17 mouse cellular contexts compared by ENCODE assay signal in the genomic region with DNA sequence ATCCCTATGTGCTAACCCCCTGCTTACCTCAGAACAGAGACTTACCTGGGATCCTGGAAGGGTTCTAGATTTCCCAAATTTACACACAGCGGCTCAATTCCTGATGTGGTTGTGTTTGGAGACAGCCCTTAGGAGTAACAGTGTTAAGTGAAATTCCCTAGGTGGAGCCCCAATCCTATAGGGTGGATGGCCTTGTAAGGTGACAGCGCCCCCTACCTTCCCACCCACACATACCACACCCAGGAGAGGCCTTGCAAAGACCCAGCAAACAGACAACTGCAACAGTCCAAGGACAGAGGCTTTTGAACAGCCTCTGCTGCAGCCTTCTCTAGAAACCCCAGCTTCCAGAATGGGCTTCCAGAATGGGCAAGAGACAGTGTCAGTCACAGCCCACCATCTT.
DNase-seq lines count a peak whose midpoint lies in the region; ATAC-seq and TF ChIP-seq lines count a peak whose summit lies in the region.
"Had no signal": no experiment of that assay in that cellular context is flagged by ENCODE, and none has a peak within 500 bp of the region (broad histone marks: within the 10 kb centered on the region; RNA-seq: fewer than 3 reads in every experiment).

No protein-coding gene starts in this region.

- H3K36me3 ChIP-seq in heart, postnatal 0 days (replicated peaks; ENCODE audit: control insufficient read depth, insufficient read depth, low read length), result no peaks in the 10 kb centered on the region
- no peaks in the 10 kb centered on the region for H3K36me3 ChIP-seq in lung, embryonic 14.5 days (ENCODE audit: insufficient read depth)
- no peaks in the 10 kb centered on the region for H3K36me3 ChIP-seq in E14TG2a.4 (ENCODE audit: insufficient read depth, low read length)
- H3K36me3 ChIP-seq: embryonic facial prominence, embryonic 15.5 days; hindbrain, embryonic 10.5 days; limb, embryonic 13.5 days; midbrain, embryonic 13.5 days had no signal

- WGBS in heart, postnatal 0 days, result 63% methylated on average over 2 of the region's 2 CpGs
- 60% methylated on average over 2 of the region's 2 CpGs for WGBS in lung, embryonic 14.5 days

- no peaks in the 10 kb centered on the region for H3K9me3 ChIP-seq in heart, postnatal 0 days (replicated peaks; ENCODE audit: control insufficient read depth, low read length)
- H3K9me3 ChIP-seq in lung, embryonic 14.5 days (ENCODE audit: low read depth, low read length), result no peaks in the 10 kb centered on the region
- H3K9me3 ChIP-seq in E14TG2a.4 (ENCODE audit: low read length), result no peaks in the 10 kb centered on the region
- H3K9me3 ChIP-seq: embryonic facial prominence, embryonic 15.5 days; hindbrain, embryonic 10.5 days; limb, embryonic 13.5 days; midbrain, embryonic 13.5 days had no signal

- no peak overlapping the region for H3K9ac ChIP-seq in heart, postnatal 0 days (replicated peaks; ENCODE audit: low read depth, low read length)
- H3K9ac ChIP-seq in lung, embryonic 14.5 days, result no peak overlapping the region
- H3K9ac ChIP-seq: embryonic facial prominence, embryonic 15.5 days; limb, embryonic 13.5 days; midbrain, embryonic 13.5 days had no signal

- DNase-seq in heart, postnatal 0 days (ENCODE audit: low spot score), result no peak
- DNase-seq in heart, postnatal 4 days, result no peak
- DNase-seq in lung, embryonic 14.5 days, result no peak
- DNase-seq in lung, postnatal 36 days, result no peak
- DNase-seq in adrenal gland, postnatal 25 days, result no peak
- DNase-seq: adrenal gland, adult 8-10 months; gastrocnemius, postnatal 14 days; kidney, adult 11 months had no signal

- H3K4me3 ChIP-seq in heart, postnatal 0 days (ENCODE audit: low read depth, low read length), result no peak overlapping the region
- H3K4me3 ChIP-seq in lung, embryonic 14.5 days (ENCODE audit: low read depth, low read length), result no peak overlapping the region
- H3K4me3 ChIP-seq in E14TG2a.4 (replicated peaks; ENCODE audit: low read length), result no peak overlapping the region
- H3K4me3 ChIP-seq: embryonic facial prominence, embryonic 15.5 days; hindbrain, embryonic 10.5 days; left cerebral cortex, adult 2 months; limb, embryonic 13.5 days; midbrain, embryonic 13.5 days had no signal

- TF ChIP-seq EP300 in heart, postnatal 0 days (IDR thresholded peaks at IDR 0.05; ENCODE audit: low read depth), result no peak

- TF ChIP-seq CTCF in heart, postnatal 0 days (IDR thresholded peaks at IDR 0.05; ENCODE audit: low read depth), result peak; percentile 16; the same call in 1 of the 2 replicates
- TF ChIP-seq CTCF in lung, embryonic 14.5 days (IDR thresholded peaks at IDR 0.05; ENCODE audit: low read depth), result peak; percentile 29; the same call in 1 of the 2 replicates
- TF ChIP-seq CTCF in E14TG2a.4 (conservative IDR thresholded peaks at IDR 0.05; ENCODE audit: low read length), result peak; percentile 13; the same call in 1 of the 2 replicates

- no peaks in the 10 kb centered on the region for H3K4me1 ChIP-seq in heart, postnatal 0 days (ENCODE audit: control insufficient read depth, insufficient read depth)
- H3K4me1 ChIP-seq in lung, embryonic 14.5 days (ENCODE audit: insufficient read depth), result no peaks in the 10 kb centered on the region
- H3K4me1 ChIP-seq in E14TG2a.4 (replicated peaks; ENCODE audit: low read depth, low read length), result 0 out of 2 replicates have a peak, but pooled peaks cover 3% of the 10 kb centered on the region
- H3K4me1 ChIP-seq: embryonic facial prominence, embryonic 15.5 days had no signal

- ATAC-seq in heart, postnatal 0 days (ENCODE audit: insufficient read depth, low read depth), result no peak
- no peak for ATAC-seq in lung, embryonic 14.5 days (ENCODE audit: insufficient read depth)
- ATAC-seq in granulocyte monocyte progenitor cell, adult 5-6 weeks (replicated peaks; ENCODE audit: poor library complexity, severe bottlenecking), result 0 out of 2 replicates have a peak, but pooled peaks have one; percentile 25
- ATAC-seq: forebrain, embryonic 14.5 days; midbrain, embryonic 13.5 days had no signal

- no peaks in the 10 kb centered on the region for H3K27me3 ChIP-seq in heart, postnatal 0 days (ENCODE audit: control insufficient read depth, insufficient read depth, low read length)
- H3K27me3 ChIP-seq in lung, embryonic 14.5 days (ENCODE audit: insufficient read depth, low read length), result no peaks in the 10 kb centered on the region
- peaks cover 6% of the 10 kb centered on the region; the same call in 1 of the 2 replicates for H3K27me3 ChIP-seq in E14TG2a.4 (ENCODE audit: insufficient read depth, low read length)
- H3K27me3 ChIP-seq: embryonic facial prominence, embryonic 15.5 days; midbrain, embryonic 13.5 days had no signal

- no peak overlapping the region for H3K4me2 ChIP-seq in heart, postnatal 0 days (ENCODE audit: low read depth, low read length)
- no peak overlapping the region for H3K4me2 ChIP-seq in lung, embryonic 14.5 days
- H3K4me2 ChIP-seq: embryonic facial prominence, embryonic 15.5 days; heart, embryonic 11.5 days; limb, embryonic 13.5 days; midbrain, embryonic 13.5 days had no signal

- H3K27ac ChIP-seq in heart, postnatal 0 days (ENCODE audit: low read depth), result no peak overlapping the region
- no peak overlapping the region for H3K27ac ChIP-seq in lung, embryonic 14.5 days (ENCODE audit: low read depth)
- H3K27ac ChIP-seq: embryonic facial prominence, embryonic 15.5 days; hindbrain, embryonic 10.5 days; left cerebral cortex, adult 2 months; limb, embryonic 13.5 days; midbrain, embryonic 13.5 days had no signal
